Mouse (Mus musculus) intestine, embryonic 16.5 days (tissue): ENCODE data around the gene Crtc3. TPM values are rescaled to one million over a fixed set of nuclear protein-coding genes. Genes with fewer than 3 reads are reported as not detected.

ENCODE experiments used
- ATAC-seq: fragments of 200-750 bp; cut with Nextera tagmentation; 2 replicates; pipeline ENCODE4 v1.8.0; 2017; ENCODE audit warnings: moderate TSS enrichment, moderate library complexity
- H3K27ac ChIP-seq: fragments of 300-500 bp; sonication (generic); 2 replicates; pipeline ENCODE4 v1.5.1; 2014; ENCODE audit warnings: mild to moderate bottlenecking, low read length
- H3K27me3 ChIP-seq: fragments of 300-500 bp; sonication (generic); replicated peaks from 2 replicates; pipeline ENCODE4 v1.6.1; 2014; ENCODE audit warnings: low read length, control low read depth, mixed read lengths; ENCODE audit not compliant: control insufficient read depth, insufficient read depth
- H3K36me3 ChIP-seq: fragments of 300-500 bp; sonication (generic); 2 replicates; pipeline ENCODE4 v1.6.1; 2014; ENCODE audit warnings: low read length, control low read depth; ENCODE audit not compliant: control insufficient read depth, insufficient read depth
- H3K4me1 ChIP-seq: fragments of 300-500 bp; sonication (generic); 2 replicates; pipeline ENCODE4 v1.6.1; 2014; ENCODE audit warnings: low read length, control low read depth, mixed read lengths; ENCODE audit not compliant: control insufficient read depth, insufficient read depth
- H3K4me2 ChIP-seq: fragments of 300-500 bp; sonication (generic); 2 replicates; pipeline ENCODE4 v1.6.1; 2014; ENCODE audit warnings: low read depth, low read length, control low read depth
- H3K4me3 ChIP-seq: fragments of 300-500 bp; sonication (generic); 2 replicates; pipeline ENCODE4 v1.5.1; 2014; ENCODE audit warnings: mild to moderate bottlenecking, low read length
- H3K9ac ChIP-seq: fragments of 300-500 bp; sonication (generic); 2 replicates; pipeline ENCODE4 v1.6.1; 2014; ENCODE audit warnings: low read depth, low read length
- H3K9me3 ChIP-seq: fragments of 300-500 bp; sonication (generic); 2 replicates; pipeline ENCODE4 v1.6.1; 2016; ENCODE audit warnings: low read length, control low read depth; ENCODE audit not compliant: control insufficient read depth
- WGBS: fragments of 180-500 bp; shearing (Covaris S2); extraction: QIAGEN DNeasy Blood & Tissue Kit; methylation state at CpG from one replicate; pipeline ENCODE4 v1.1.7; 2014; 5-methylcytosine and 5-hydroxymethylcytosine counted together
- polyA plus RNA-seq: library from polyadenylated mRNA; unstranded; fragments of >200 nt; fragmentation: Nextera tagmentation; extraction: Ambion mirVana; gene quantifications from 2 replicates; pipeline ENCODE4 v1.2.1, GENCODE M21; 2015

Crtc3 gene
- polyA plus RNA-seq, 1 experiment from 2014 or later, result 9.6 TPM

GRCm38 (mm10) chr7:80711496-80711895 lies 22.8 kb upstream of the Crtc3 start:
- no peaks in the 10 kb centered on the region for H3K9me3 ChIP-seq
- 0 out of 2 replicates have a peak, but pooled peaks cover 10% of the 10 kb centered on the region for H3K36me3 ChIP-seq
- H3K27ac ChIP-seq, result no peak overlapping the region
- 60% methylated on average over 8 of the region's 8 CpGs for WGBS
- no peaks in the 10 kb centered on the region for H3K4me1 ChIP-seq
- no peak overlapping the region for H3K9ac ChIP-seq
- no peak for ATAC-seq
- H3K27me3 ChIP-seq, result no peaks in the 10 kb centered on the region
- H3K4me3 ChIP-seq, result no peak overlapping the region
- no peak overlapping the region for H3K4me2 ChIP-seq

GRCm38 (mm10) chr7:80710333-80710732 lies 21.7 kb upstream of the Crtc3 start:
- Histone ChIP-seq H3K27ac (no peak overlapping the region), H3K27me3 (no peaks in the 10 kb centered on the region), H3K4me2 (no peak overlapping the region), H3K9ac (no peak overlapping the region), H3K36me3 (0 out of 2 replicates have a peak, but pooled peaks cover 6% of the 10 kb centered on the region), H3K4me1 (no peaks in the 10 kb centered on the region), H3K4me3 (no peak overlapping the region), H3K9me3 (no peaks in the 10 kb centered on the region)
- ATAC-seq, result no peak
- 90% methylated on average over 7 of the region's 7 CpGs for WGBS

- Histone ChIP-seq H3K36me3 (no peaks in the 10 kb centered on the region), H3K4me1 (no peaks in the 10 kb centered on the region), H3K9ac (no peak overlapping the region), H3K27me3 (no peaks in the 10 kb centered on the region), H3K4me2 (no peak overlapping the region), H3K27ac (no peak overlapping the region), H3K4me3 (no peak overlapping the region), H3K9me3 (no peaks in the 10 kb centered on the region)
- no peak for ATAC-seq
- 79% methylated on average over 4 of the region's 4 CpGs for WGBS
Measured at GRCm38 (mm10) chr7:80704066-80704465, 15.4 kb upstream of the Crtc3 start.

- no peaks in the 10 kb centered on the region for H3K9me3 ChIP-seq
- no peaks in the 10 kb centered on the region for H3K4me1 ChIP-seq
- no peak overlapping the region for H3K4me3 ChIP-seq
- no peak overlapping the region for H3K4me2 ChIP-seq
- no peaks in the 10 kb centered on the region for H3K36me3 ChIP-seq
- no peak for ATAC-seq
- H3K27ac ChIP-seq, result no peak overlapping the region
- no peak overlapping the region for H3K9ac ChIP-seq
- 68% methylated on average over 6 of the region's 6 CpGs for WGBS
- no peaks in the 10 kb centered on the region for H3K27me3 ChIP-seq
Measured at GRCm38 (mm10) chr7:80702510-80702909, 13.8 kb upstream of the Crtc3 start.

GRCm38 (mm10) chr7:80699709-80700108 lies 11.0 kb upstream of the Crtc3 start:
- Histone ChIP-seq H3K4me1 (peaks cover 3% of the 10 kb centered on the region; the same call in 1 of the 2 replicates), H3K27me3 (no peaks in the 10 kb centered on the region), H3K27ac (no peak overlapping the region), H3K4me3 (no peak overlapping the region), H3K9me3 (no peaks in the 10 kb centered on the region), H3K4me2 (no peak overlapping the region), H3K9ac (no peak overlapping the region), H3K36me3 (no peaks in the 10 kb centered on the region)
- 63% methylated on average over 8 of the region's 8 CpGs for WGBS
- ATAC-seq, result no peak

GRCm38 (mm10) chr7:80698940-80699339 lies 10.3 kb upstream of the Crtc3 start:
- Histone ChIP-seq H3K9me3 (no peaks in the 10 kb centered on the region), H3K4me2 (no peak overlapping the region), H3K27ac (no peak overlapping the region), H3K36me3 (no peaks in the 10 kb centered on the region), H3K9ac (no peak overlapping the region), H3K4me1 (peaks cover 3% of the 10 kb centered on the region; the same call in 1 of the 2 replicates), H3K27me3 (no peaks in the 10 kb centered on the region), H3K4me3 (no peak overlapping the region)
- WGBS, result 82% methylated on average over 3 of the region's 3 CpGs
- ATAC-seq, result no peak

GRCm38 (mm10) chr7:80697859-80698258 lies 9.2 kb upstream of the Crtc3 start:
- ATAC-seq, result no peak

GRCm38 (mm10) chr7:80696903-80697302 lies 8.2 kb upstream of the Crtc3 start:
- H3K27me3 ChIP-seq, result no peaks in the 10 kb centered on the region
- ATAC-seq, result no peak
- WGBS, result 37% methylated on average over 4 of the region's 4 CpGs

More at GRCm38 (mm10) chr7:80697859-80698258, 9.2 kb upstream of the Crtc3 start:
- WGBS, result 67% methylated on average over 5 of the region's 5 CpGs
- H3K36me3 ChIP-seq, result no peaks in the 10 kb centered on the region
- no peaks in the 10 kb centered on the region for H3K9me3 ChIP-seq
- no peak overlapping the region for H3K4me2 ChIP-seq
- no peak overlapping the region for H3K27ac ChIP-seq
- peaks cover 3% of the 10 kb centered on the region; the same call in 1 of the 2 replicates for H3K4me1 ChIP-seq
- H3K4me3 ChIP-seq, result no peak overlapping the region
- no peaks in the 10 kb centered on the region for H3K27me3 ChIP-seq
- no peak overlapping the region for H3K9ac ChIP-seq

GRCm38 (mm10) chr7:80696334-80696733 lies 7.7 kb upstream of the Crtc3 start:
- Histone ChIP-seq H3K9me3 (no peaks in the 10 kb centered on the region), H3K4me2 (no peak overlapping the region), H3K27me3 (no peaks in the 10 kb centered on the region), H3K9ac (no peak overlapping the region), H3K27ac (no peak overlapping the region), H3K4me3 (no peak overlapping the region), H3K36me3 (no peaks in the 10 kb centered on the region), H3K4me1 (peaks cover 3% of the 10 kb centered on the region; the same call in 1 of the 2 replicates)
- ATAC-seq, result no peak
- 50% methylated on average over 1 of the region's 1 CpGs for WGBS

More at GRCm38 (mm10) chr7:80696903-80697302, 8.2 kb upstream of the Crtc3 start:
- Histone ChIP-seq H3K36me3 (no peaks in the 10 kb centered on the region), H3K4me1 (peaks cover 3% of the 10 kb centered on the region; the same call in 1 of the 2 replicates), H3K27ac (no peak overlapping the region), H3K4me3 (no peak overlapping the region), H3K4me2 (no peak overlapping the region), H3K9ac (no peak overlapping the region), H3K9me3 (no peaks in the 10 kb centered on the region)

- H3K27ac ChIP-seq, result no peak overlapping the region
- no peak overlapping the region for H3K9ac ChIP-seq
- no peak for ATAC-seq
- H3K4me2 ChIP-seq, result no peak overlapping the region
- H3K4me3 ChIP-seq, result no peak overlapping the region
- no peaks in the 10 kb centered on the region for H3K36me3 ChIP-seq
- H3K9me3 ChIP-seq, result no peaks in the 10 kb centered on the region
- H3K27me3 ChIP-seq, result no peaks in the 10 kb centered on the region
- 88% methylated on average over 9 of the region's 9 CpGs for WGBS
- H3K4me1 ChIP-seq, result peaks cover 12% of the 10 kb centered on the region
Measured at GRCm38 (mm10) chr7:80692472-80692871, 3.8 kb upstream of the Crtc3 start.
